Mouse (Mus musculus) heart, postnatal 0 days (tissue): ENCODE measurements around the gene Adssl1. TPM values are rescaled to one million over a fixed set of nuclear protein-coding genes. Genes with fewer than 3 reads are reported as not detected.

Source experiments
- ATAC-seq: fragments of 200-750 bp; cut with Nextera tagmentation; 2 replicates; pipeline ENCODE4 v1.8.0; 2017; ENCODE audit warnings: low read depth, moderate number of reproducible peaks, moderate library complexity; ENCODE audit not compliant: insufficient read depth
- DNase-seq: peaks from one replicate; pipeline ENCODE4 v3.0.0-alpha.2; 2016; ENCODE audit warnings: low spot score
- H3K27ac ChIP-seq: fragments of 300-500 bp; sonication (generic); 2 replicates; pipeline ENCODE4 v1.5.1; 2014; ENCODE audit warnings: low read depth, mild to moderate bottlenecking
- H3K27me3 ChIP-seq: fragments of 300-500 bp; sonication (generic); 2 replicates; pipeline ENCODE4 v1.6.1; 2014; ENCODE audit warnings: low read length, mixed read lengths; ENCODE audit not compliant: control insufficient read depth, insufficient read depth
- H3K36me3 ChIP-seq: fragments of 300-500 bp; sonication (generic); replicated peaks from 2 replicates; pipeline ENCODE4 v1.6.1; 2014; ENCODE audit warnings: low read length, mixed read lengths; ENCODE audit not compliant: control insufficient read depth, insufficient read depth
- H3K4me1 ChIP-seq: fragments of 300-500 bp; sonication (generic); 2 replicates; pipeline ENCODE4 v1.6.1; 2014; ENCODE audit warnings: antibody characterized with exemption; ENCODE audit not compliant: control insufficient read depth, insufficient read depth
- H3K4me2 ChIP-seq: fragments of 300-500 bp; sonication (generic); 2 replicates; pipeline ENCODE4 v1.6.1; 2014; ENCODE audit warnings: low read depth, mild to moderate bottlenecking, low read length, moderate library complexity
- H3K4me3 ChIP-seq: fragments of 300-500 bp; sonication (generic); 2 replicates; pipeline ENCODE4 v1.5.1; 2014; ENCODE audit warnings: low read depth, low read length
- H3K9ac ChIP-seq: fragments of 300-500 bp; sonication (generic); replicated peaks from 2 replicates; pipeline ENCODE4 v1.6.1; 2014; ENCODE audit warnings: low read depth, low read length, mixed read lengths
- H3K9me3 ChIP-seq: fragments of 300-500 bp; sonication (generic); replicated peaks from 2 replicates; pipeline ENCODE4 v1.6.1; 2016; ENCODE audit warnings: low read length; ENCODE audit not compliant: control insufficient read depth
- CTCF ChIP-seq: IDR thresholded peaks from 2 replicates; pipeline ENCODE4 v1.5.1; 2016; ENCODE audit warnings: antibody characterized with exemption, control low read depth, low read depth
- EP300 ChIP-seq: IDR thresholded peaks from 2 replicates; pipeline ENCODE4 v1.6.1; 2016; ENCODE audit warnings: antibody characterized with exemption, low read depth
- WGBS: fragments of 180-500 bp; shearing (Covaris S2); extraction: QIAGEN DNeasy Blood & Tissue Kit; methylation state at CpG from one replicate; pipeline ENCODE4 v1.1.7; 2014; 5-methylcytosine and 5-hydroxymethylcytosine counted together
- polyA plus RNA-seq: library from polyadenylated mRNA; unstranded; fragments of >200 nt; fragmentation: Nextera tagmentation; extraction: Ambion mirVana; gene quantifications from 2 replicates; pipeline ENCODE4 v1.2.1, GENCODE M21; 2015
- total RNA-seq: library from RNA; depleted of rRNA; stranded (reverse); fragments of >200 nt; gene quantifications from 2 replicates; pipeline ENCODE4 v1.2.3, GENCODE M21; 2014; ENCODE audit warnings: low replicate concordance

The Adssl1 gene
- total and polyA plus RNA-seq, 2 experiments from 2014 or later, result 86.8 to 159 TPM

DNA sequence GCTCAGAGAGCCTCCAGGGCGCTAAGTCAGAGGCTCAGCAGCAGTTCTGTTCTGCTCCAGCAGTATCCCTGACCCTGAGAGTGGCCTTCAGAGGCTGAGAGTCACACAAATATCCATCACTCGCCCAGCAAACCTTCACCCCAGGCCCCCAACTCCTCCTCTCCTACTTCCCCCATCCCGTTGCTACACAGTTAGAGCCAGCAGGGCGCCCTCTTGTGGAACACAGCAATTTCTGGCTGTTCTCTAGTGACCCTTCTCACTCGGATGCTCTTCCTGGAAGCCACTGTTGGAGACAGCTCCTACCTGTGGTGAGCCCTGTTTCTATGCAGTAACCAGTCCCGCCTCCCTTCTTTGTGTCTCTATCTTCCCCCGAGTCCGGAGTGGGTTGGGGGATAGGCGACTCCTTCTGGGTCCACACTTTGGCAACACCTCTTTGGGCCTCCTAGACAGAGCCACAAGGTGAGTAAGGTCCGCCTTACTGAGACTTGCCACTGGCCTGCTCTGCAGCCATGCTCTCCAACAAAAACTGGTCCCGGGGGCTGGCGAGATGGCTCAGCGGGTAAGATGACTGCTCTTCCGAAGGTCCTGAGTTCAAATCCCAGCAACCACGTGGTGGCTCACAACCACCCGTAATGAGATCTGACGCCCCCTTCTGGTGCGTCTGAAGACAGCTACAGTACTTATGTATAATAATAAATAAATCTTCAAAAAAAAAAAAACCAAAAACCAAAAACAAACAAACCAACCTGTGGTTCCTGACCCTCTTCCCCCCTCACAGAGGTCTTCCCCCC is 55.6 kb downstream of the Adssl1 start:
- H3K9ac ChIP-seq, result 0 out of 2 replicates have a peak overlapping the region, but pooled peaks have one; percentile 7
- peak; percentile 21; the same call in 1 of the 2 replicates for ATAC-seq
- H3K4me2 ChIP-seq, result peak overlapping the region; percentile 80
- peaks cover 12% of the 10 kb centered on the region for H3K36me3 ChIP-seq
- no peak for TF ChIP-seq EP300
- peak; percentile 89 for TF ChIP-seq CTCF
- WGBS, result 14% methylated on average over 18 of the region's 18 CpGs
- peaks cover 39% of the 10 kb centered on the region for H3K4me1 ChIP-seq
- H3K4me3 ChIP-seq, result 0 out of 2 replicates have a peak overlapping the region, but pooled peaks have one; percentile 74
- no peaks in the 10 kb centered on the region for H3K9me3 ChIP-seq
- DNase-seq, result peak; percentile 89
- peaks cover 7% of the 10 kb centered on the region; the same call in 1 of the 2 replicates for H3K27me3 ChIP-seq
- H3K27ac ChIP-seq, result peak overlapping the region; percentile 94

GRCm38 (mm10) chr12:112677076-112677475 is 57.2 kb downstream of the Adssl1 start:
- no peak for TF ChIP-seq EP300
- TF ChIP-seq CTCF, result no peak
- H3K4me3 ChIP-seq, result no peak overlapping the region
- WGBS, result 33% methylated on average over 5 of the region's 5 CpGs
- no peak overlapping the region for H3K4me2 ChIP-seq
- peaks cover 22% of the 10 kb centered on the region; the same call in 1 of the 2 replicates for H3K36me3 ChIP-seq
- ATAC-seq (no peak), DNase-seq (no peak)
- no peak overlapping the region for H3K27ac ChIP-seq
- H3K9me3 ChIP-seq, result no peaks in the 10 kb centered on the region
- H3K9ac ChIP-seq, result no peak overlapping the region
- H3K27me3 ChIP-seq, result peaks cover 8% of the 10 kb centered on the region; the same call in 1 of the 2 replicates
- H3K4me1 ChIP-seq, result peaks cover 23% of the 10 kb centered on the region

GRCm38 (mm10) chr12:112677943-112678554 is 58.2 kb downstream of the Adssl1 start:
- peak overlapping the region; percentile 79 for H3K27ac ChIP-seq
- peak overlapping the region; percentile 95 for H3K4me2 ChIP-seq
- TF ChIP-seq CTCF (0 out of 2 replicates have a peak, but pooled peaks have one; percentile 38), EP300 (no peak)
- peak overlapping the region; percentile 81 for H3K4me3 ChIP-seq
- H3K36me3 ChIP-seq, result peaks cover 23% of the 10 kb centered on the region; the same call in 1 of the 2 replicates
- DNase-seq (no peak), ATAC-seq (no peak)
- peak overlapping the region; percentile 72 for H3K9ac ChIP-seq
- peaks cover 8% of the 10 kb centered on the region; the same call in 1 of the 2 replicates for H3K27me3 ChIP-seq
- 30% methylated on average over 19 of the region's 19 CpGs for WGBS
- H3K4me1 ChIP-seq, result peaks cover 15% of the 10 kb centered on the region
- H3K9me3 ChIP-seq, result no peaks in the 10 kb centered on the region

DNA sequence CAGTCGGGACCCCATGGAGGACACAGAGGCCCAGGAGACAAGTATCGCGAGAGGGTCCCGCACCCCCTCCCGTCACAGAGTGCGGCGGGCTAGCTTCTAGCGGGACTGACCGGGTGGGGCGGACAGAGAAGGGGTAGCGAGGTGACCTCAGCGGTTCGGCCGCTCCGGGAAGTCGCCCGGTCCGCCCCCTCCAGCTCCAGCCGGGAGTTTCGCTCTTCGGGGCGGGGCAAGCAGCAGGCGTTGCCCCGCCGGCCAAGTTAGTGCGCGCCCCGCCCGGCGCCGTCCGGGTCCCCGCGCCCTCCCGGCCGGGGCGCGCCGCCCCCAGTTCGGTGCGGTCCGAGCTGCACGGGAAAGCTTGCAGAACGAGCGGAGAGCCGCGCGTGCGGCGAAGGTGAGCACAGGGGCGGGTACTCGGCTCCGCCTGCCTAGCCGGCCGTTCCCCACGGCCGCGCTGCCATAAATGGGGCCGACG is 58.7 kb downstream of the Adssl1 start, which contains the start of gene Zbtb42:
Zbtb42 (plus strand) TSS at position 274 of the 472 bp plus-strand sequence.
- H3K4me1 ChIP-seq, result peaks cover 15% of the 10 kb centered on the region
- H3K4me3 ChIP-seq, result peak within 1 kb of the TSS; percentile 81
- TF ChIP-seq EP300, result no peak
- no peak; the same call in 1 of the 2 replicates for TF ChIP-seq CTCF
- peaks cover 8% of the 10 kb centered on the region; the same call in 1 of the 2 replicates for H3K27me3 ChIP-seq
- H3K36me3 ChIP-seq, result peaks cover 23% of the 10 kb centered on the region; the same call in 1 of the 2 replicates
- under 1% methylated on average over 38 of the region's 60 CpGs for WGBS
- H3K9me3 ChIP-seq, result no peaks in the 10 kb centered on the region
- H3K27ac ChIP-seq, result peak within 1 kb of the TSS; percentile 79
- H3K9ac ChIP-seq, result peak within 1 kb of the TSS; percentile 72
- ATAC-seq (peak; percentile 58), DNase-seq (peak; percentile 74)
- peak within 1 kb of the TSS; percentile 95 for H3K4me2 ChIP-seq
